Mouse (Mus musculus): ENCODE measurements around the gene Nudt4.
A peak's percentile ranks its signal among the peaks of the same experiment; 100 is the strongest.

The Nudt4 gene

DNA sequence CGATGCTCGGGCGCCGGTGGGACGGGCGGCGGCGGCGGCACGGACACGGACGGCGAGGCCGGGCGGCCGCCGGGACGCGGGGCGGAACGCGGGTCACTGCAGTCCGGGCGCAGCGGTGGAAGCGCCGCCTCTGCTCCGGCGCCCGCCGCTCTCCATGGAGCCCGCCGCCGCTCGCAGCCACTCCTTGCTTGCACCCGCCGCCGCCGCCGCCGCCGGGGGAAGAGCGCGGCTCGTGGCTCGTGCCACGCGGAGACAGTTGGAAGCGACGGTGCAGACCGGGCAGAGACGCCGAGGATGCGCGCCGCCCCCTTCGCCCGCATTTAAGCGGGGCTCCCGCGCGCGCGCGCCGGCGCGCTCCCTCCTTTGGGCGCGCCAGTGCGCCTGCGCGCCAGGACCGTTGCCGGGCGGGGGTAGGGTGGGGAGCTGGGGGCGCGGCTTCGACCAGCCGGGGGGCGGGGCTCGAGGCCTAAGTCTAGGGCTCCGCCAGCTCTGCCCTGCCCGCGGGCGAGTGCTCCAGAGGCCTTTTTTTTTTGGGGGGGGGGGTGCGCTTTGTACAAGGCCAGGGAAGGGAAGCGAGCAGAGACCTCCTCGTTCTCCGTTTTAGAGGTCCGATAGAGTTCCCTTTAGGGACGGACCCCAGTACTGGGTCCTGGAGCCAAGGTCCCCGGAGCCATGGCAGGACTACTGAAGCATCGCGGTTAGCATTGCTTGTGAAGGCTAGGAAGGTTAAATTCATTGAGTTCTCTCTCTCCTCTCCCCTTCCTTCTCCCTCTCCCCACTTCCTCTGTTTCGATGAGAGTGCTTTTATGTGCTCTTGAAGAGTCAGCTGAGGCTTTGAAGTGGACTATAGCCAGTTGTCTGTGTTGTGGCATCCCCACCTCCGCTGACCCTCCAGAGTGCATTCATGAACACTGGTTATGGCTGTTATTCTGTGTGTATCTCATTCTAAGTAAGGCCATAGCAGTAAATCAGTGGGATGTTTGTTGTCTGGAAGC, at the start of gene Nudt4:
Nudt4 (minus strand) TSS at position 296 of the 995 bp plus-strand sequence.
- DNase-seq: peak; percentile 81

GRCm38 (mm10) chr10:95611331-95611721, 47.4 kb upstream of the Nudt4 start:
- no peak for DNase-seq

GRCm38 (mm10) chr10:95610666-95611330, 46.9 kb upstream of the Nudt4 start:
- no peak for DNase-seq

DNA sequence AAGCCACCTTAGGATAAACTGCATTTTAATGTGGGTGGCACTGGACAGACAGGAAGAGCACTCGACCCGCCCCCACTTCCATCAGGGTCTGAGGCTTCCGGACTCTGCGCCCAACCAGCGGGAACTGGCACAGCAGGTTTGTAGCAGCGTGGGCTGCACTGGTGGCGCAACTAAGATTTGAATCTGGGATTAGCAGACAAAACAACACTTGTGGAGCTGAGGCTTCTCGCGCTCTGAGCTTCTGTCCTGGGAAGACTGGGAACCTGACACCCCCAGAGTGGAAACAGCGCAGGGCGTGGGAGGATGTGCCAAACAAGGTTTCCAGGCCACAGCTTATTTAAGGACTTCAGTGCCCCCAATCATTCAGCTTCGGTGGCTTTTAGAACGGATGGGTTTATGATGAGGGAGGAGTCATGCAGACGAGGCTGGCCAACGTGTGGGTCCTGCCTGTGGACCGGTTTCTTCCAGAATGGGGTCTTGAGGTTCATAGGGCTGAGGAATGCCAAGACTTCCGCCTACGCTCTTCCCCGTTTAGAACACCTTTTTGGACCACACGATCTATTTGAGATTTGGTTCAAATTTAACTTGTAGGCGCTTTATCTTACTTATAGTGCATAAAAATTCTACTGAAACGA, 41.1 kb upstream of the Nudt4 start:
- no peak for DNase-seq

- DNase-seq: no peak
These were observed 36.6 kb upstream of the Nudt4 start for GRCm38 (mm10) chr10:95600527-95600926.

GRCm38 (mm10) chr10:95599740-95600139, 35.8 kb upstream of the Nudt4 start:
- DNase-seq: no peak

DNA sequence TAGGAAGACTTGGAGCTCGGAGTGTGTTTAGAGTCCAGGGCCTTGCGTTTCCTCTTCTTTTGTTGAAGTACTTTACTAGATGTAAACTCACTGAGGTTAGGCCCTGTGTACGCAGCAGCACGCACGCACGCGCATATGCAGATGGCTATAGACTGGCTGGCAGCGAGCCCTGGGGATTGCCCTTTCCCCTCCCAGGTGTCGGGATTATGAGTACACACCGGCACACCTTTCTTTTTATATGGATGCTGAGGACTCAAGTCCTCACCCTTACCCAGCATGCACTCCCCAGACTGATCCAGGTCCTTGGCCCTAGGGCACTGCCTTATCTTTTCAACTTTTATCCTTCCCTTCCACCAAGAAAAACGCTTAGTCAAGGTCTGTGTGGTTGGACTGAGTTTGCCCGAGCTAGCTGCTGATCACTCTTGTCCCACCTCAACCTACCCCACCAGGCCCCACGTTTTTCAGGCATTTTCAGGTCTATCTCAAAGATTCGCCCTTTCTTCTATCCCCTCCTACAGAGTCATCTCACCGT, 34.2 kb upstream of the Nudt4 start:
- DNase-seq: no peak

- no peak for DNase-seq
These were observed 32.1 kb upstream of the Nudt4 start for GRCm38 (mm10) chr10:95595852-95596639.

DNA sequence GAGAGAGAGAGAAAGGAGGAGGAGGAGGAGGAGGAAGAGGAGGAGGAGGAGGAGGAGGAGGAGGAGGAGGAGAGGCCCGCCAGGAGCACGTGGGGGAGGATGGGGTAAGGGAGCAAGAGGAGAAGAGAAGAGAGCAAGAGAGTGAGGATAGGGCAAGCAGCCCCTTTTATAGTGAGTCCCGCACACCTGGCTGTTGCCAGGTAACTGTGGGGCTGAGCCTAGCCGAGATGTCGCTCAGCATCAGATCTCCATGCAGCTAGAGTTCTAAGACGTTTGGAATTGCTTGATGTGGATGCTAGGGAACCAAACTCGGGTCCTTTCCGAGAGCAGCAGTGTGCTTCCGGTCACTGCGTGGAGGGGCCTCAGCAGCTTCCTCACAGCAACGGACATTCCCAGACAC, 30.5 kb upstream of the Nudt4 start:
- DNase-seq: no peak

DNA sequence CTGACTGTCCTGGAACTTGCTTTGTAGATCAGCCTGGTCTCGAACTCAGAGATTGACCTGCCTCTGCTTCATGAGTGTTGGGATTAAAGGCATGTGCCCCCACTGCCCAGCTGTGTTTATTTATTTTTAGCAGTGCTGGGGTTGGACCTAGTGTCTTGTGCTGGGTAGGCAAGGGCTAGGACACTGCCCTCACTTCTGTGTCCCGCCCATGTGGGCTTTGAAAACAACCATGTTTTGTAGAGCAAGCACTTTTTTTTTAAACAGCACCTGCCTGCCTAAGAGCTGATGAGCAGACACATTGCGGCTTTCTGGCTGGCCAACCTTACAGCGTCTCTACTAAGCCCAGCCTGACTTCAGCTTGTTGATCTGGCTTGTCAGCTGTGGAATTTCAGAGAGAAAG, 27.3 kb upstream of the Nudt4 start:
- DNase-seq: no peak

- no peak for DNase-seq
These were observed 26.2 kb upstream of the Nudt4 start for GRCm38 (mm10) chr10:95590196-95590595.

- DNase-seq: no peak
These were observed 25.2 kb upstream of the Nudt4 start for GRCm38 (mm10) chr10:95589196-95589595.

- no peak for DNase-seq
These were observed 23.7 kb upstream of the Nudt4 start for GRCm38 (mm10) chr10:95587509-95588220.

- no peak for DNase-seq
These were observed 21.6 kb upstream of the Nudt4 start for GRCm38 (mm10) chr10:95585554-95585953.

- DNase-seq: no peak
These were observed 13.6 kb upstream of the Nudt4 start for GRCm38 (mm10) chr10:95577567-95577950.

DNA sequence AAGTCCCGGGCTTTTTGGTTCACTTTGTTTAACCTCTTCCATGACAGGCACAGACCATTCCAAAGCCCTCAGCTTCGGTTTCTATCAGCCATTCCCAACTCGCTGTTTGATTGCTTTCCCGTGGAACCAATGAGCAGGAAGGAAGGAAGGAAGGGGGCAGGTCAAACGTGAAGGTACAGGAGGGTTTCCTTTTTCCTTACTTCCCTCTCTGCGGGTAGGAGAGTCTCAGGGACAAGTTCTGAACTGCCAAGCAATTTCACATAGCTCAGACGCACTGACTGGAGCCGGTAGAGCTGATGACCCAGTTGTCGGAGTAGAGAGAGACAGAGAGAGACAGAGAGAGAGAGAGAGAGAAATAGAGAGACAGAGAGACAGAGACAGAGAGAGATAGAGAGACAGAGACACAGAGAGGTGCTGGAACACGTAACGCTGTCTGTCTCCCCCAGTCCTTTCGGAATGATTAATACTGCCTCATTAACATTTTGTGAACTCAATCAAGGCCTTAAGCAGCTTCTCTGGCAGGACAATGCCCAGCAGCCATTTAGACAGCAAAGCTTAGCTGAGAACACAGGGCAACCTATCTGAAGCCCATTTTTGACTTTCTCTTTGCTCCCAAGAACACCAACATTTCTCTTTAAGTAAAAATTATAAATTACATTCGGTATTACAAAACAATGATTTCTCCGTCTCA, 13.1 kb upstream of the Nudt4 start:
- DNase-seq: no peak

DNA sequence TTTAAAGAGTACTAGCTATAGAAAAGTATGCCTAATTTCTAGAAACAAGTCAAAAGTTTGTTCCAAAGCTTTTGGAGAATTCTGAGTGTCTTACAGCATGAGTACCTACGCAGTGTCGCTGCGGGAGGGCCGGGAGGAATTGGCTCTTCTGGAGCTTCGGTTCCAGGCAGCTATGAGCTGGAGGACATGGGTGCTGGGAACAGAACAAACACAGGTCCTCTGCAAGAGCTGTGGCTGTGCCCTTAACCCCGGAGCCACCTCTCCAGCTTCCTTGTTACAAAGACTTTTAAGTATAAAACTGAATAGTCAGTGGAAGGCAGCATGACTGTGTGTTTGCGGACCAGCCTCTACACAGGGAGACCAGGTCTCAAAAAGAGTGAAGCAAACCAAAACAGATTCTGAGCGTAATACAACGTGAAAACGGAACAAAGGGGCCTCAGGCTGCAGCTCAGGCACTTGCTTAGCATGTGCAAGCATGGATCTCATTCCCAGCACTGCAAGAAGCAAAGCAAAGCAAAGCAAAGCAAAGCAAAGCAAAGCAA, 12.0 kb upstream of the Nudt4 start:
- no peak for DNase-seq

GRCm38 (mm10) chr10:95574994-95575393, 11.0 kb upstream of the Nudt4 start:
- DNase-seq: no peak

DNA sequence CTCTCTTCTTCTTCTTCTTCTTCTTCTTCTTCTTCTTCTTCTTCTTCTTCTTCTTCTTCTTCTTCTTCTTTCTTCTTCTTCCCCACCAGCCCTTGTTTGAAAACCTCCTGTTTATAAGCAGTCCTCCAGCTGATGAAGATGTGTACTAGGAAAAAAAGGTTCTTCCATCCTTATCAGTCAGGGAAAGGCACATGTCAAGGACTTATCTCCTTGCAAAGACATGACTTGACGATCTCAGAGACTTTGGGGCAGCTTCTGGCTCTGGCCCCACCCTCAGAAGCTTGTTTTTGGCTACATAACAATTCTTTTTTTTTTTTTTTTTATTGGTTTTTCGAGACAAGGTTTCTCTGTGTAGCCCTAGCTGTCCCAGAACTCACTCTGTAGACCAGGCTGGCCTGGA, 5.5 kb upstream of the Nudt4 start:
- no peak for DNase-seq

- no peak for DNase-seq
These were observed 4.1 kb upstream of the Nudt4 start for GRCm38 (mm10) chr10:95568016-95568415.

DNA sequence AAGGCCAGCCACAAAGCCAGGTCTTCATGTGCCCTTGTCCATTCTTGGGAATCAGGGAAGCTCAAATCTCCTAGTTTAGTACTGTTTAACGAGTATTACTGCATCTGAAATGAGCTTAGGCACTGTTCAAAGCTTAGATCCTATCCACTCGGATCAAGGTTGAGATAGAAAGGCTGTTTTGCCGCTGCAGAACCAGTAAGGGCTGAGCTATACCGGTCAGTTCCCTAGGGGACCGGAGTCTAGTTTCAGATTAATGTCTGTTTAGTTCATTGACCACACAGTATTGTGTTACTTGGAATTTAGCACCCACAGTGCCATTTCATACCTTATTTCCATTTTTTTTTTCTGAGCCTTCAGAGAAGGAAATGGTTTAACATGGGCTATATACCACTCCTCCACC, 3.6 kb upstream of the Nudt4 start:
- no peak for DNase-seq
